Mouse (Mus musculus): ENCODE measurements at regions not wholly inside any gene's neighbourhood (a gene's known extent, or its start where the extent isn't known, plus 50 kb on each side); places are given as distances from the start of the nearest gene placed in this dataset.

GRCm38 (mm10) chr6:81625016-81625415, 298.5 kb upstream of the Gcfc2 start:
- TF ChIP-seq GATA1 (IDR thresholded peaks at IDR 0.05; ENCODE audit: borderline replicate concordance, low read length), result no peak
- TF ChIP-seq FLI1 (IDR thresholded peaks at IDR 0.05; ENCODE audit: low read length), result no peak
